Mouse (Mus musculus): ENCODE results near the gene Atg7. TPM values are rescaled to one million over a fixed set of nuclear protein-coding genes. Genes with fewer than 3 reads are reported as not detected.

The Atg7 gene
- total RNA-seq, 1 experiment: 14.6 TPM

GRCm38 (mm10) chr6:114719100-114719499 is 76.2 kb downstream of the Atg7 start:
- no peaks in the 10 kb centered on the region for H3K36me3 ChIP-seq (ENCODE audit: control insufficient read depth, insufficient read depth, low read length, poor library complexity, severe bottlenecking)
- no peak overlapping the region for H3K4me3 ChIP-seq (ENCODE audit: insufficient read depth in 1 of 2, low read depth in 1 of 2, low read length in 2 of 2, poor library complexity in 1 of 2, severe bottlenecking in 1 of 2)
- H3K9me3 ChIP-seq (ENCODE audit: control insufficient read depth, insufficient read depth, low read depth, low read length): no peaks in the 10 kb centered on the region
- H3K27ac ChIP-seq (ENCODE audit: insufficient read depth, low read depth, low read length, poor library complexity, severe bottlenecking): no peak overlapping the region
- TF ChIP-seq HCFC1 (IDR thresholded peaks at IDR 0.05; ENCODE audit: borderline replicate concordance, insufficient read depth, low read length) (no peak), ZNF384 (IDR thresholded peaks at IDR 0.05; ENCODE audit: low read depth, low read length) (no peak), MAFK (IDR thresholded peaks at IDR 0.05; ENCODE audit: insufficient read depth, low read depth, low read length) (no peak), CHD2 (IDR thresholded peaks at IDR 0.05; ENCODE audit: low read depth, low read length) (no peak), ZC3H11A (IDR thresholded peaks at IDR 0.05; ENCODE audit: borderline replicate concordance, low read depth, low read length) (no peak)
- in situ Hi-C loops (cut with MboI; ENCODE audit: low sequenced_read_pairs in 2 of 2, unreplicated experiment in 2 of 2): no loop called here
- no peak for DNase-seq (ENCODE audit: low read depth, low spot score)
- H3K4me1 ChIP-seq (ENCODE audit: control insufficient read depth in 2 of 2, insufficient read depth in 2 of 2, low read length in 2 of 2, poor library complexity in 1 of 2): no peaks in the 10 kb centered on the region
- no peak overlapping the region for H3K9ac ChIP-seq (ENCODE audit: insufficient read depth, low read depth, low read length, poor library complexity, severe bottlenecking)

GRCm38 (mm10) chr6:114719665-114720064 is 76.8 kb downstream of the Atg7 start:
- TF ChIP-seq ZC3H11A (IDR thresholded peaks at IDR 0.05; ENCODE audit: borderline replicate concordance, low read depth, low read length): no peak
- in situ Hi-C loops (cut with MboI; ENCODE audit: low sequenced_read_pairs in 2 of 2, unreplicated experiment in 2 of 2): loop anchor here in 1 of 2 experiments (10.0 kb wide), 1 partner anchor 195 kb away; no protein-coding TSS in a partner anchor

GRCm38 (mm10) chr6:114722046-114722445 is 79.1 kb downstream of the Atg7 start:
- in situ Hi-C loops (cut with MboI; ENCODE audit: low sequenced_read_pairs in 2 of 2, unreplicated experiment in 2 of 2): loop anchor here in 1 of 2 experiments (10.0 kb wide), 1 partner anchor 193 kb away; no protein-coding TSS in a partner anchor
- Histone ChIP-seq H3K4me3 (ENCODE audit: insufficient read depth in 1 of 2, low read depth in 1 of 2, low read length in 2 of 2, poor library complexity in 1 of 2, severe bottlenecking in 1 of 2) (no peak overlapping the region), H3K4me1 (ENCODE audit: control insufficient read depth in 2 of 2, insufficient read depth in 2 of 2, low read length in 2 of 2, poor library complexity in 1 of 2) (no peaks in the 10 kb centered on the region), H3K27ac (ENCODE audit: insufficient read depth, low read depth, low read length, poor library complexity, severe bottlenecking) (no peak overlapping the region), H3K9me3 (ENCODE audit: control insufficient read depth, insufficient read depth, low read depth, low read length) (no peaks in the 10 kb centered on the region), H3K36me3 (ENCODE audit: control insufficient read depth, insufficient read depth, low read length, poor library complexity, severe bottlenecking) (no peaks in the 10 kb centered on the region), H3K9ac (ENCODE audit: insufficient read depth, low read depth, low read length, poor library complexity, severe bottlenecking) (no peak overlapping the region)
- no peak for TF ChIP-seq MAFK (IDR thresholded peaks at IDR 0.05; ENCODE audit: insufficient read depth, low read depth, low read length)
- TF ChIP-seq CHD2 (IDR thresholded peaks at IDR 0.05; ENCODE audit: low read depth, low read length): no peak
- TF ChIP-seq ZNF384 (IDR thresholded peaks at IDR 0.05; ENCODE audit: low read depth, low read length): no peak
- TF ChIP-seq HCFC1 (IDR thresholded peaks at IDR 0.05; ENCODE audit: borderline replicate concordance, insufficient read depth, low read length): no peak
- TF ChIP-seq ZC3H11A (IDR thresholded peaks at IDR 0.05; ENCODE audit: borderline replicate concordance, low read depth, low read length): no peak
- DNase-seq (ENCODE audit: low read depth, low spot score): no peak

More at GRCm38 (mm10) chr6:114719665-114720064, 76.8 kb downstream of the Atg7 start:
- no peak for DNase-seq (ENCODE audit: low read depth, low spot score)
- Histone ChIP-seq H3K4me3 (ENCODE audit: insufficient read depth in 1 of 2, low read depth in 1 of 2, low read length in 2 of 2, poor library complexity in 1 of 2, severe bottlenecking in 1 of 2) (no peak overlapping the region), H3K27ac (ENCODE audit: insufficient read depth, low read depth, low read length, poor library complexity, severe bottlenecking) (no peak overlapping the region), H3K9me3 (ENCODE audit: control insufficient read depth, insufficient read depth, low read depth, low read length) (no peaks in the 10 kb centered on the region), H3K9ac (ENCODE audit: insufficient read depth, low read depth, low read length, poor library complexity, severe bottlenecking) (no peak overlapping the region), H3K4me1 (ENCODE audit: control insufficient read depth in 2 of 2, insufficient read depth in 2 of 2, low read length in 2 of 2, poor library complexity in 1 of 2) (no peaks in the 10 kb centered on the region), H3K36me3 (ENCODE audit: control insufficient read depth, insufficient read depth, low read length, poor library complexity, severe bottlenecking) (no peaks in the 10 kb centered on the region)

DNA sequence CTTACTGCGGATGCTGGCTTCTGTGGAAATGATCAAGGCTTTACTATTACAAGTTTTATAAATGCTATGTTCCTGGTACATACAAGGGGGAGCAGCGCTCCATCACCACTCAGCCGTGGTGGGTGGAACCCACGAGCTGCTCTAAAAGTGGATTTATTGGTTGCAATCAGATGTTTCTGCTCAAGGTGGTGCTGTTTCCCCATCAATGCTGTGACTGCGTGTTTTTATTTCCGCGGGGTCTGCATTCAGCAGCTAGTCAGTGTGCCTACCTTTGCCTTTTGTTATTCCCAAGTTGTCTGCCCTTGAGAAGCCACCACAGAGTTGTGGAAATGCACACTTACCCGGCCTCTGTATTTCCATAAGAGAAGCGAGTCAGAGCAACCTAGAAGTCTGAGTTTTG is 81.0 kb downstream of the Atg7 start:
- DNase-seq (ENCODE audit: low read depth, low spot score): peak; percentile 16
- no peaks in the 10 kb centered on the region for H3K4me1 ChIP-seq (ENCODE audit: control insufficient read depth in 2 of 2, insufficient read depth in 2 of 2, low read length in 2 of 2, poor library complexity in 1 of 2)
- H3K27ac ChIP-seq (ENCODE audit: insufficient read depth, low read depth, low read length, poor library complexity, severe bottlenecking): no peak overlapping the region
- no peaks in the 10 kb centered on the region for H3K9me3 ChIP-seq (ENCODE audit: control insufficient read depth, insufficient read depth, low read depth, low read length)
- H3K4me3 ChIP-seq (ENCODE audit: insufficient read depth in 1 of 2, low read depth in 1 of 2, low read length in 2 of 2, poor library complexity in 1 of 2, severe bottlenecking in 1 of 2): no peak overlapping the region
- no peak overlapping the region for H3K9ac ChIP-seq (ENCODE audit: insufficient read depth, low read depth, low read length, poor library complexity, severe bottlenecking)
- no peaks in the 10 kb centered on the region for H3K36me3 ChIP-seq (ENCODE audit: control insufficient read depth, insufficient read depth, low read length, poor library complexity, severe bottlenecking)
- in situ Hi-C loops (cut with MboI; ENCODE audit: low sequenced_read_pairs in 2 of 2, unreplicated experiment in 2 of 2): loop anchor here in 1 of 2 experiments (10.0 kb wide), 1 partner anchor 191 kb away; no protein-coding TSS in a partner anchor
- TF ChIP-seq ZC3H11A (IDR thresholded peaks at IDR 0.05; ENCODE audit: borderline replicate concordance, low read depth, low read length) (peak; percentile 21; the same call in 1 of the 2 replicates), CHD2 (IDR thresholded peaks at IDR 0.05; ENCODE audit: low read depth, low read length) (no peak), MAFK (IDR thresholded peaks at IDR 0.05; ENCODE audit: insufficient read depth, low read depth, low read length) (no peak)

DNA sequence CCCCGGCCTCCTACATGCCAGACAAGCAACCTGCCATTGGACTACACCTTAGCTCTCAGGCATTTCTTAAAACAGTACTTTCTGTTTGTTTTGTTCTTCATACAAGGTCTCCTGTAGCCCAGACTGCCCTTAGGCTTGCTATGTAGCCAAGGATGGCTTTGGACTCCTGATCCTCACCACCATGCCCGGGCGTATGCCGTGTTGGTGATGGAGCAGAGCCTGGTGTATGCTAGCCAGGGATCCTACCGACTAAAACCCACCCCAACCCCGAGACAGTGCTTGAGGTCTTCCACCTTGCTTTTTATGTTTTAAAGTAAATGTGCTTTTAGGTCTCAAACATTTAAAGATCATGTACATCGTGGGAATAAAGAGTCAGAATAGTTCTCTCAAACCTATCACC is 81.5 kb downstream of the Atg7 start:
- H3K9me3 ChIP-seq (ENCODE audit: control insufficient read depth, insufficient read depth, low read depth, low read length): no peaks in the 10 kb centered on the region
- no peak for DNase-seq (ENCODE audit: low read depth, low spot score)
- no peak overlapping the region for H3K9ac ChIP-seq (ENCODE audit: insufficient read depth, low read depth, low read length, poor library complexity, severe bottlenecking)
- H3K36me3 ChIP-seq (ENCODE audit: control insufficient read depth, insufficient read depth, low read length, poor library complexity, severe bottlenecking): no peaks in the 10 kb centered on the region
- no peak overlapping the region for H3K27ac ChIP-seq (ENCODE audit: insufficient read depth, low read depth, low read length, poor library complexity, severe bottlenecking)
- in situ Hi-C loops (cut with MboI; ENCODE audit: low sequenced_read_pairs in 2 of 2, unreplicated experiment in 2 of 2): loop anchor here in 1 of 2 experiments (10.0 kb wide), 1 partner anchor 190 kb away; no protein-coding TSS in a partner anchor
- H3K4me1 ChIP-seq (ENCODE audit: control insufficient read depth in 2 of 2, insufficient read depth in 2 of 2, low read length in 2 of 2, poor library complexity in 1 of 2): no peaks in the 10 kb centered on the region
- TF ChIP-seq ZNF384 (IDR thresholded peaks at IDR 0.05; ENCODE audit: low read depth, low read length) (no peak), CHD2 (IDR thresholded peaks at IDR 0.05; ENCODE audit: low read depth, low read length) (no peak)
- H3K4me3 ChIP-seq (ENCODE audit: insufficient read depth in 1 of 2, low read depth in 1 of 2, low read length in 2 of 2, poor library complexity in 1 of 2, severe bottlenecking in 1 of 2): no peak overlapping the region
